Comparison of ENCODE assay signal across 15 mouse cellular contexts in genomic region chr7:137696831-137697230, GRCm38 (mm10).
DNase-seq lines count a peak whose midpoint lies in the region; ATAC-seq lines count a peak whose summit lies in the region.
"Had no signal": no experiment of that assay in that cellular context is flagged by ENCODE, and none has a peak within 500 bp of the region (broad histone marks: within the 10 kb centered on the region; RNA-seq: fewer than 3 reads in every experiment).

No protein-coding gene starts in this region.

- no peaks in the 10 kb centered on the region for H3K27me3 ChIP-seq in kidney, embryonic 16.5 days (ENCODE audit: insufficient read depth, low read length)
- H3K27me3 ChIP-seq in lung, embryonic 16.5 days (ENCODE audit: control insufficient read depth, insufficient read depth, low read depth, low read length) = no peaks in the 10 kb centered on the region
- H3K27me3 ChIP-seq: forebrain, embryonic 13.5 days; limb, embryonic 12.5 days; midbrain, embryonic 12.5 days had no signal

- H3K4me3 ChIP-seq in kidney, embryonic 16.5 days (ENCODE audit: low read length) = no peak overlapping the region
- H3K4me3 ChIP-seq in lung, embryonic 16.5 days (ENCODE audit: low read length) = no peak overlapping the region
- H3K4me3 ChIP-seq: forebrain, embryonic 13.5 days; heart, embryonic 10.5 days; left cerebral cortex, adult 2 months; limb, embryonic 12.5 days; midbrain, embryonic 12.5 days had no signal

- peak; percentile 1 for DNase-seq in cerebellum, adult 9-11 months
- no peak for DNase-seq in cerebellum, postnatal 36 days
- peak; percentile 6 for DNase-seq in kidney, adult 11 months
- peak; percentile 57 for DNase-seq in adrenal gland, adult 2 months
- DNase-seq in frontal cortex, postnatal 10 days (ENCODE audit: low spot score in 2 of 2) = no peak
- DNase-seq in layer of hippocampus, adult 9-10 months (ENCODE audit: low spot score) = no peak
- DNase-seq: liver, postnatal 0 days; thymus, postnatal 36 days had no signal

- no peak overlapping the region for H3K27ac ChIP-seq in kidney, embryonic 16.5 days (ENCODE audit: low read length)
- no peak overlapping the region for H3K27ac ChIP-seq in lung, embryonic 16.5 days (ENCODE audit: low read length)
- H3K27ac ChIP-seq: forebrain, embryonic 13.5 days; heart, embryonic 10.5 days; left cerebral cortex, adult 2 months; limb, embryonic 12.5 days; midbrain, embryonic 12.5 days had no signal

- H3K9me3 ChIP-seq in kidney, embryonic 16.5 days (ENCODE audit: low read length) = no peaks in the 10 kb centered on the region; the same call in none of the 2 replicates
- H3K9me3 ChIP-seq in lung, embryonic 16.5 days (ENCODE audit: control insufficient read depth, low read length) = 0 out of 2 replicates have a peak, but pooled peaks cover 3% of the 10 kb centered on the region
- H3K9me3 ChIP-seq: forebrain, embryonic 13.5 days; heart, embryonic 10.5 days; limb, embryonic 12.5 days; midbrain, embryonic 12.5 days had no signal

- H3K4me2 ChIP-seq in kidney, embryonic 16.5 days (replicated peaks; ENCODE audit: low read depth, low read length) = no peak overlapping the region
- H3K4me2 ChIP-seq in lung, embryonic 16.5 days (ENCODE audit: low read depth, low read length) = no peak overlapping the region
- H3K4me2 ChIP-seq: forebrain, embryonic 13.5 days; limb, embryonic 12.5 days; midbrain, embryonic 12.5 days had no signal

- no peak for ATAC-seq in kidney, embryonic 16.5 days (ENCODE audit: low FRiP score, low TSS enrichment)
- ATAC-seq in lung, embryonic 16.5 days (ENCODE audit: low read depth) = peak; percentile 69
- ATAC-seq: forebrain, embryonic 13.5 days; liver, postnatal 0 days had no signal

- WGBS in kidney, embryonic 16.5 days = 71% methylated on average over 5 of the region's 5 CpGs
- WGBS in lung, embryonic 16.5 days = 37% methylated on average over 5 of the region's 5 CpGs

- no peaks in the 10 kb centered on the region for H3K36me3 ChIP-seq in kidney, embryonic 16.5 days (ENCODE audit: insufficient read depth, low read length)
- no peaks in the 10 kb centered on the region for H3K36me3 ChIP-seq in lung, embryonic 16.5 days (ENCODE audit: control insufficient read depth, insufficient read depth, low read length)
- H3K36me3 ChIP-seq: heart, embryonic 10.5 days; limb, embryonic 12.5 days; midbrain, embryonic 12.5 days had no signal

- no peaks in the 10 kb centered on the region for H3K4me1 ChIP-seq in kidney, embryonic 16.5 days (ENCODE audit: insufficient read depth, low read length)
- no peaks in the 10 kb centered on the region for H3K4me1 ChIP-seq in lung, embryonic 16.5 days (replicated peaks; ENCODE audit: control insufficient read depth, insufficient read depth, low read length)
- H3K4me1 ChIP-seq: forebrain, embryonic 13.5 days; midbrain, embryonic 12.5 days had no signal

- no peak overlapping the region for H3K9ac ChIP-seq in kidney, embryonic 16.5 days (replicated peaks; ENCODE audit: low read length)
- no peak overlapping the region for H3K9ac ChIP-seq in lung, embryonic 16.5 days (ENCODE audit: low read length)
- H3K9ac ChIP-seq: forebrain, embryonic 13.5 days; limb, embryonic 12.5 days; liver, postnatal 0 days; midbrain, embryonic 12.5 days had no signal

Comparison
In these comparisons a context has a peak if more than half of its experiments do, and no peak if none do; other contexts are left out.
1. DNase-seq: peak in cerebellum, adult 9-11 months (single experiment), kidney, adult 11 months (single experiment) and adrenal gland, adult 2 months (single experiment); none in cerebellum, postnatal 36 days (0 of 2), frontal cortex, postnatal 10 days (0 of 2) and layer of hippocampus, adult 9-10 months (single experiment).